Mouse (Mus musculus) mouse trophoblast stem cell (cell line): ENCODE results near the gene Ssxb1.
"Not testable (repeated sequence)": the region's sequence is repeated elsewhere in the genome, so short reads cannot be mapped to it uniquely, and the experiment has no call there.

ENCODE experiments used
- in situ Hi-C, 2 experiments: fragments of 300-500 bp; cut with MseI, MboI; formaldehyde crosslinking; loops; 2 replicates in 1 of 2; 3 replicates in 1 of 2; pipeline ENCODE4 v1.15.1; 2025

Gene Ssxb1

GRCm38 (mm10) chrX:8413005-8413404 lies at the start of gene Ssxb1:
Gene Ssxb1, plus strand, starts transcription at chrX:8413305.
- in situ Hi-C loops: not testable (repeated sequence)

DNA sequence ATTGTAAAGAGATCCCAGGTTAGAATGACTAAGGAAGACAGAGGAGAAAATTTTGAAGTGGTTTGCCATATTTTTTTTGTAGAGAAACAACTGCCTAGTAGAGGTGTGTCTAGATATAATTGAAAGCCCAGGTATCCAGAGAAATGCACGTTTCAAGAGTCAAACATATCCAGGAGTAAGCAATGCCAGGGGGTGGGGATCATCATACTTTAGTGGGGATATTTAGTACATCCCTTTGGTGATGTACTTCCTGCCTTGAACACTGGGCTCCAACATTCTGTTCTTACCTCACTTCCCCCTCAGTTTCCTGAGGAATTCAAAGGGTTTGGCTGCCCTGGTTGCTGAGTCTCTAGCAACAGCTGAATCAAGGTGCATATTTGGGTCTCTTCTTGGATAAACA lies 46.4 kb upstream of the Ssxb1 start, which contains the start of gene Ssxb9:
Ssxb9 (plus strand) TSS at position 301 of the 400 bp plus-strand sequence.
- in situ Hi-C loops: not testable (repeated sequence)

GRCm38 (mm10) chrX:8461626-8462025 lies 48.5 kb downstream of the Ssxb1 start, which contains the start of gene Ssxb2:
Gene Ssxb2, minus strand, starts transcription at chrX:8461726.
- in situ Hi-C loops: not testable (repeated sequence)
